Mouse (Mus musculus) lung, postnatal 36 days (tissue): ENCODE results near the gene Picalm.

Experiments used
- DNase-seq: peaks from one replicate; pipeline ENCODE4 v3.0.0; 2022; ENCODE audit warnings: mixed read lengths

Picalm gene

GRCm38 (mm10) chr7:90218122-90218521, 88.1 kb downstream of the Picalm start:
- no peak for DNase-seq

- DNase-seq, result no peak
Observed at GRCm38 (mm10) chr7:90221487-90221886, 91.5 kb downstream of the Picalm start.

DNA sequence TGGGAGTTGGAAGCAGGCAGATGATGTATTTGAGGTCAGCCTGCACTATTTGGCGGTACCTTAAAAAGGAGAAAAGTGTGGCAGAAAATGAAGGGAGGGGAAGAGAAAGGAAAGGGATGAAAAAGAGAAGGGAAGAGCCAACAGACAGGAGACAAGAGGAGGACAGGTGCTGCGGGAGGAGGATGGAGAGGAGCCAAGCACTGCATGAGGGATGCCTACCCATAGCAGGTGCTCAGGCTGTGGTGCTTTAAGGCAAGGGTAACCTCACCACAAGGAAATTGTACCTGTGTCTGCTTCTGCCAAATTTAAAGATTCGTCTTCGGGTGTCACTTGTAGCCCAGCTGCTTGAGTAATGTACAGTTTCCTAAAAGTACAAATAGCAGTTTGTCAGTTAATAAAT, 98.1 kb downstream of the Picalm start:
- no peak for DNase-seq

- peak; percentile 54 for DNase-seq
Observed at GRCm38 (mm10) chr7:90228884-90229283, 98.9 kb downstream of the Picalm start.

DNA sequence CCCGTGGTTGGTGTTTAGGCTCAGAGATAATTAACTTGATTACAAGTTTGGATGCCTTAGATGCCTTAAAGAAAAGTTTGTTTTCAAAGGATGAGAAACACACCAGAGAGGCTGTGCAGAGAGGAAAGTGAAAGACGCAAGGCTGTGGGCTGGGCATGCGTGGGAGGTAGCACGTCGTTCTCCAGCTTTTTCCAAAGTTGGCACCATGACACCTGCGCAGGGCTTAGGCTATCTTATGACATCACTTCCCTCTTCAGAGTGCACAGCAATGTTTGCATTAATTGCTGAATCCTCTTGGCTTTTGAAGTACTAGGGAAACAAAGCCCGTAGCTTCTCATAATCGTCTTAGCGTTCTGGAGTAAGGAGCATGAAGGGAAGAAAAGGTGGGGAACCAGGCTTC, 101.4 kb downstream of the Picalm start:
- peak; percentile 54 for DNase-seq

DNA sequence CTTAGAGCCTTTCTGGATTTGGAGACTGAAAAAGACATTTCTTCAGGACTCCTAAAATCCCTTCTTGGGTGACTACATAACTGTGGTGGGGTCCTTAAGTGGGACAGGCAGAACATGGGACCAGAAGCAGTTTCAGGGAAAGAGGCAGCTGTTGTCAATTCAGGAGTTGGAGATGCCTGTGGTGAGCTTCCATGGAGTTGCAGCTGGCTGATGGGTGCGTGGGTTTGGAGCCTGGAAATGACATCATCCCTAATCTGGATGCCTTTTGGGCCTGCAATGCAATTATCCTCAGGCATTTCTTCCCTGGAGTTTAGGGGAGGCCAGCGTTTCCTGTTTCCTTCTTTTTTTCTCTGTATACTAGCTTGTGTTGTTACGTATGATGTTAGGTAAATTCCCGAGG, 103.9 kb downstream of the Picalm start:
- no peak for DNase-seq

DNA sequence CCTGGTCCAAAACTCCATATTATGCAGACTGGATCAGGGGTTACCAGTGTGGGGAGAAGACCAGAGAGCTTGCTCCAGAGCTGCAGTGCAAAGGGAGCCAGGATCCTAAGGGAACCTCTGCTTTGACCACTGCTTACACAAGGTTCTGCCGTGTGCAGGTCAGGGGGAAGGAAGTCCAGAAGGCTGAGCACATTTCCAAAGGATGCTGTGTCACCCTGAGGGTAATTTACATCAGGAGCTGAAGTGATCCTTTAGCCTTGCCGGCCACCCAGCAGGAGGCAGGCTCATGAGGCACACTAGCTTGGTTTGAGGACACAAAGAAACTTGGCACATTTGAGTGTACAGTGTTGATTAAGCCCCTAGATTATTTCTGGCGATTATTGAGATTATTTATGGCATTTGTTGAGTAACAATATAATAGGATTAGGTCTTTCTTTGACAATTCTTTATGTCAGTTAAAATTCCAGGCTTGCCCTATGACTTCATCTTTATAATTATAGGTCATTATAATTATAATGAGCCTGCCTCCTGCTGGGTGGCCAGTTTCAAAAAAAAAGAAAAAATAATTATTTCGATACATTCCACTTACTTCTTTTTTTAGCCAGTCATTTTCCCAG, 106.4 kb downstream of the Picalm start:
- DNase-seq, result no peak

DNA sequence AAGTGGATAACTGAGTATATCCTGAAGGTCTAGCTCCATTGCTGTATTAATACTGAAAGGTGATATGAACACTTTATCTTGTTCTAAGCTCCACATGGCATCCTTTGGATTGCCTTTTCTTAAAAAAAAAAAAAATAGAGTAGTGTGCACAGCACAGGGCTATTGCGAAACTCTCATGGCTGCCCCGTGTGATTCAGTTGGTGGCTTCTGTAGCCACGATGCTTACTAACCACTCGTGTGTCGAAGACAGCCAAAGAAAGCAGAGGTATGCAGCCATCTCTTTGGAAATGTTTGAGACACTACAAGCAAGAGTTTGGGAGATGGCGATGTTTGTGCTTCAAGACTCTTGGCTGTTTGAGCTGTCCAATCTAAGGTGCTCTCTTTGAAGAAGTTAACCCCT, 113.1 kb downstream of the Picalm start:
- DNase-seq, result no peak

DNA sequence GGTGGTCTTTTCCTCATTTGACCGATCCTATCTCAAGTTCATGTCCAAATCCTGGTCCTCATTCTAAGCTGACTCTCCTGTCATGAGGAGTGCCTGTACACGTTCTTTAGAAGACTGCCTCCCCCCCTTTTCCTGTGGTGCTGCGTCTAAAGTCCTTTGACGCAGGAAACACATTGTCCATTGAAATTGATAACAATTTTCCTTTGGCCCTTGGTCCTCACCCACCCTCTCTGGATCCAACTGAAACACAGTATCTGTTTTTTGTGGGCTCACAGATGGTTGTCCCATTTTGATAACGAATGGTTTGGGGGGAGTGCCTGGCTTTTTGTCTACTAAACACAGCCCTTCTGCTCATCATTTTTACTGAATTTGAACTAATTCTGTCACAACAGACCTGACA, 113.6 kb downstream of the Picalm start:
- DNase-seq, result no peak

DNA sequence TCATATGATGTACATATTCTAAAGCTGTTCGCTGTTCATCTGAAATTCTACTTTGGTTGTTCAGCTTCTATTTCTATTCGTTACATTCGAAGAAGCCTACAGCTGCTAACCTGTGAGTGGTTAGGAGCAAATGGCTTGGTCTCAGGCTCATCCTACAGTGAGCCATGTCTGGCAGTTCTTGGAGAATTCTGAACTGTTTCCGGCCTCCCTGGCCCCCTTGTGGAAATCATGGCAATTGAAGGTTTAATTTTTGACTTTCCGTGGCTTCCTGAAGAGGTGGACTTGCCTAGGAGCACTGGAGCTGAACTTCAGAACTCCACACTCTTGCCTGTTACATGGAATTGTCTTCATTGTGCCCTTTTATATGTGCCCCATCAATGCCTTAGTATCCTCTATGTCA, 122.9 kb downstream of the Picalm start:
- DNase-seq, result no peak

DNA sequence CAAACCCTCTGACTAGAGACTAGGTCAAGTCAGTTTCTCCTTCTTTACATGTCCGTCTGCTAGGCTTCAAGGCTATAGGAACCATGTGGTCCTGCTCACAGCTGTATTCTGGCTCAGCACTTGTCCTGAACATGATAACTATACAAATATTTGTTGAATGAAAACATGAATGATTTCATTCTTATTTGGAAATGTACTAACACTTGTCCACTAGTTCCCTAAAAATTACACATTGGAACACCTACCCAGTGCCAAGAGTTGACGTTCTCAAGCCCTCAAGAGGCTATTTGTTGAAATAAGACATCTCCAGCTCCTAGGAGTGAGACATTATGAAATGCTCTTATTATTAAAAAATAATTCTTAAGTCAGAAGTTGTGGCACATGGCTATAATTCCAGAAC, 128.7 kb downstream of the Picalm start:
- DNase-seq, result peak; percentile 85

GRCm38 (mm10) chr7:90259899-90260298, 129.9 kb downstream of the Picalm start:
- no peak for DNase-seq

- DNase-seq, result no peak
Observed at GRCm38 (mm10) chr7:90261902-90262599, 132.0 kb downstream of the Picalm start.
